Mouse (Mus musculus): ENCODE results near the gene Trpc4. TPM values are rescaled to one million over a fixed set of nuclear protein-coding genes. Genes with fewer than 3 reads are reported as not detected.

Gene Trpc4
- polyA plus RNA-seq, 1 experiment from 2014 or later = 1.1 TPM

DNA sequence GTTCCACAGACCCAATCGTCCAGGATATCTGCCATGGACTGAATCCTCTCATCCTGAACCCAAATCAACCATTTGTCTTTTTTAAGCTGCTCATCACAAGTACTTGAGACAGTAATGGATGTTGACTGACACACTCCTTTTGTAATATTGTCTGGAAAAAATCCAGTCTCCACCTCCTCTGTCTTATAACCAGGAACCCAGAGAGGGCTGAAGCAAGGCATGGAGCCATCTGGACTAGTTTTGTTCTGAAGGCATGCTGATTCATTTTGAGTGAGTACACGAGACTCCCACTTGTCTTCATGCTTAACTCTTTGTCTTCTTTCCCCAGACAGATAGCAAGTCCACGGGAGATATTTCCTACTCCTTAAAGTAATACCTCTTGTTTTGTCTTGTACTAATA lies 54.3 kb downstream of the Trpc4 start:
- Histone ChIP-seq H3K4me2 (replicated peaks) (no peak overlapping the region), H3K36me3 (no peaks in the 10 kb centered on the region), H3K27me3 (no peaks in the 10 kb centered on the region), H3K9me3 (replicated peaks) (no peaks in the 10 kb centered on the region), H3K9ac (no peak overlapping the region), H3K4me3 (replicated peaks) (no peak overlapping the region), H3K27ac (replicated peaks) (no peak overlapping the region), H3K4me1 (no peaks in the 10 kb centered on the region)
- no peak for ATAC-seq (ENCODE audit: insufficient number of reproducible peaks, low FRiP score, low TSS enrichment, low read depth)
- WGBS = 46% methylated on average over 3 of the region's 3 CpGs

DNA sequence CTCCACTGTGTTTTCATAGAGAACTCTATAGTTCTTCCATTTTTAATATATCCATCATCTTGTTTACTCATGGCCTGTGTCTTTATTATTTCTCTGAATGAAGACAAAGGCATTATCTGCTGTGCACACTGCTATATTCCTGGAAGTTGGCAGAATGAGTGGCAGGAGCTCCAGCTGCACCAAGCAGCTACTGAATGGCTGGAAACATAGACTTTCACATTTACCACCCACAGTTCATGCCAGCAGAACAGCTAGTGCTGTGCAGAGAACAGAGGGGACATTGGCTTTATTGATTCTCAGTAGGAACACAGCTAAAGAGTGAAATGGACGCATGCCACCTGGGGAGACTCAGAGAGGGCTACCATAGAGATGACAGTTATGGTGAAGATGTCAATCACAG lies 55.6 kb downstream of the Trpc4 start:
- no peak overlapping the region for H3K4me2 ChIP-seq (replicated peaks)
- H3K4me1 ChIP-seq = no peaks in the 10 kb centered on the region
- ATAC-seq (ENCODE audit: insufficient number of reproducible peaks, low FRiP score, low TSS enrichment, low read depth) = no peak
- WGBS = 96% methylated on average over 1 of the region's 1 CpGs
- H3K9me3 ChIP-seq (replicated peaks) = no peaks in the 10 kb centered on the region
- no peak overlapping the region for H3K27ac ChIP-seq (replicated peaks)
- no peaks in the 10 kb centered on the region for H3K27me3 ChIP-seq
- no peak overlapping the region for H3K9ac ChIP-seq
- H3K36me3 ChIP-seq = no peaks in the 10 kb centered on the region
- no peak overlapping the region for H3K4me3 ChIP-seq (replicated peaks)

DNA sequence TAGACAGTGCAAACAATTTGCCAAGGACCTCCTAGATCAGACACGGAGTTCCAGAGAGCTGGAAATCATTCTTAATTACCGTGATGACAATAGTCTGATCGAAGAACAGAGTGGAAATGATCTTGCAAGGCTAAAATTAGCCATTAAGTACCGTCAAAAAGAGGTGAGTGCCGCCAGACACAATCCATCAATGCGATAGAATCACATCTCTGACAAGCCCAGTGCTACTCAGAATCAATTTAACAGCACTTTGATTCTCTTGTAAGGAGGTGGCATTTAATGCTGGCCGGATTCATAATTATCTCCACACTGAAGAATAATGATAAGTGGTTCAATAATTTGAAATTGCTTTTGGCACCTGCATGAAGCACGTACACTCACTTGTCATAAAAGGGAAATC lies 66.7 kb downstream of the Trpc4 start:
- H3K4me2 ChIP-seq (replicated peaks) = no peak overlapping the region
- H3K27ac ChIP-seq (replicated peaks) = no peak overlapping the region
- no peak overlapping the region for H3K9ac ChIP-seq
- no peak overlapping the region for H3K4me3 ChIP-seq (replicated peaks)
- no peak for ATAC-seq (ENCODE audit: insufficient number of reproducible peaks, low FRiP score, low TSS enrichment, low read depth)
- 80% methylated on average over 8 of the region's 8 CpGs for WGBS
- no peaks in the 10 kb centered on the region for H3K9me3 ChIP-seq (replicated peaks)
- H3K36me3 ChIP-seq = no peaks in the 10 kb centered on the region
- H3K4me1 ChIP-seq = no peaks in the 10 kb centered on the region
- no peaks in the 10 kb centered on the region for H3K27me3 ChIP-seq

DNA sequence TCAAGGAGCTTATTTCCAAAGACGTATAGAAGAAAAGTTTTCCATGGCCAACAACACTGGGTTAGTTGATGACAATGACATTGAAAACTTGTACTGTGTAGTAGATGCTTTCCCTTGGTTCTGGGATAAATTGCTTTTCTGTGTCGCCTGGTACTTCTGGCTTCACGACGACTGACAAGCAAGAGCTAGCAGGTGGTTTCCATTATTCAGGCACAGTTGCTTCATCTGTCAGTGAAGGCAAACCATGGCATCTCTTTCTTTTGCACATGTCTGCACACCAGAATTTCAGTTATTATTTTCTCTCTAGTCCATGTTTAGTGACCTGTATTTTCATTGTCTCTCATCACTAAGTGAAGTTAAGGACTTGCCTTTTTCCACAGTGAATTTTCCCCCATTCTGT lies 72.6 kb downstream of the Trpc4 start:
- no peak overlapping the region for H3K4me2 ChIP-seq (replicated peaks)
- no peaks in the 10 kb centered on the region for H3K27me3 ChIP-seq
- H3K4me1 ChIP-seq = no peaks in the 10 kb centered on the region
- H3K9ac ChIP-seq = no peak overlapping the region
- H3K4me3 ChIP-seq (replicated peaks) = no peak overlapping the region
- H3K9me3 ChIP-seq (replicated peaks) = no peaks in the 10 kb centered on the region
- H3K27ac ChIP-seq (replicated peaks) = no peak overlapping the region
- WGBS = 21% methylated on average over 4 of the region's 4 CpGs
- no peaks in the 10 kb centered on the region for H3K36me3 ChIP-seq
- ATAC-seq (ENCODE audit: insufficient number of reproducible peaks, low FRiP score, low TSS enrichment, low read depth) = no peak

DNA sequence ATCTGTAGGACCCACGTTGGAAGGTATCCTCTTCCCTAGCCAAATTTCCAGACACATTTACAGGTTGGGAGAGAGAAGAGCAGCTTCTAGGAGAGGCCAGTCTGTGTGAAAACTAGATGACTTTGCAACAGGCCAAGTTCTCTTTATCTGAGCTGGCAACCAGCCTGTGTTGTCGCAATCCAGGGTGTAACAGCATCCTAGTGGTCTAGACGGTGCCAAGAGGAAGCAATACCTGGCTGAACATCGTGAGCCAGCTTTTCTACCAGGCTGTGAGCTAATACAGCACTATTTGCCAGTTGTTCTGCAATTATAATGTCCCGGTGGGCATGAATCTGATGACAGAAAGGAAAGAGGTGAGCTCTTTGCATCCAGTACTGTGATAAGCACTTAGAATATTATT lies 83.1 kb downstream of the Trpc4 start:
- no peak for ATAC-seq (ENCODE audit: insufficient number of reproducible peaks, low FRiP score, low TSS enrichment, low read depth)
- no peak overlapping the region for H3K27ac ChIP-seq (replicated peaks)
- no peak overlapping the region for H3K9ac ChIP-seq
- no peaks in the 10 kb centered on the region for H3K9me3 ChIP-seq (replicated peaks)
- H3K4me2 ChIP-seq (replicated peaks) = no peak overlapping the region
- 69% methylated on average over 5 of the region's 5 CpGs for WGBS
- no peaks in the 10 kb centered on the region for H3K27me3 ChIP-seq
- H3K36me3 ChIP-seq = no peaks in the 10 kb centered on the region
- no peaks in the 10 kb centered on the region for H3K4me1 ChIP-seq
- no peak overlapping the region for H3K4me3 ChIP-seq (replicated peaks)

DNA sequence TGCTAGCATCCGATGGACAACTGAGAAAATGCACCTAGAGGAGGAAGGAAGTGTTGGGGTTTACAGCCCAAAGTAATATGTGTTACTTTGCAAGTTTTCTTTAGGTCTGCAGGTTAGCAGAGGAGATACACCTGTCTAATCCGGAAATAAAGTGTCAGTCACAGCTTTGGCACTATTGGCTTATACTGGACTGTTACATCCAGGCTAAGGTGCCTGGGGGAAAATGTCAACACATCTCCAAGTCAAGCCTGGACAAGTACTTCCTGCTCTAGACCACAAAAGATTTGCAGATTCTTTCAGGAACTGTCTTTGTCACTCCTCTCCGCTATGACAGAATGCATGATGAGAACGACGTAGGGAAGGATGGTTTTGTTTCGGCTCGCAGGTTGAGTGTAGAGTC lies 83.6 kb downstream of the Trpc4 start:
- H3K27ac ChIP-seq (replicated peaks) = no peak overlapping the region
- ATAC-seq (ENCODE audit: insufficient number of reproducible peaks, low FRiP score, low TSS enrichment, low read depth) = no peak
- 77% methylated on average over 7 of the region's 7 CpGs for WGBS
- no peak overlapping the region for H3K4me2 ChIP-seq (replicated peaks)
- H3K27me3 ChIP-seq = no peaks in the 10 kb centered on the region
- H3K9me3 ChIP-seq (replicated peaks) = no peaks in the 10 kb centered on the region
- no peak overlapping the region for H3K9ac ChIP-seq
- H3K4me1 ChIP-seq = no peaks in the 10 kb centered on the region
- H3K36me3 ChIP-seq = no peaks in the 10 kb centered on the region
- H3K4me3 ChIP-seq (replicated peaks) = no peak overlapping the region

DNA sequence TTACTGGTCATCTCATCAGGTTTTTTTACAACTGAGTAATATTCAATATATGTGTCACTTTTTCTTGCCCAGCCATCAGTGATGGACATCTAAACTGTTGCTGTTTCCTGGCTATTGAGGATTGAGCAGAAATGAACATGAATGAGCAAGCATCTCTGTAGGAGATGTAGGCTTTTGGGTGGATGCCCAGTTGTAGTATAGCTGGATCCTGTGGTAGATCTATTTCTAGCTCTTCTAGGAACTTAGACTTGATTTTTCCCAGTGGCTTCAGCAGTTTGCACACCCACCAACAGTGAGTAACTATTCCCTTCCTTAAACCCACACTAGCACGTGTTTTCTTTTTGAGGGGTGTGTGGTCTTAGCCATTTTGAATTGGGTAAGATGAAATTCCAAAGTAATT lies 87.3 kb downstream of the Trpc4 start:
- WGBS = 52% methylated on average over 1 of the region's 1 CpGs
- Histone ChIP-seq H3K36me3 (no peaks in the 10 kb centered on the region), H3K27me3 (no peaks in the 10 kb centered on the region), H3K9ac (no peak overlapping the region), H3K9me3 (replicated peaks) (no peaks in the 10 kb centered on the region), H3K27ac (replicated peaks) (no peak overlapping the region), H3K4me1 (no peaks in the 10 kb centered on the region), H3K4me2 (replicated peaks) (no peak overlapping the region), H3K4me3 (replicated peaks) (no peak overlapping the region)
- ATAC-seq (ENCODE audit: insufficient number of reproducible peaks, low FRiP score, low TSS enrichment, low read depth) = no peak

DNA sequence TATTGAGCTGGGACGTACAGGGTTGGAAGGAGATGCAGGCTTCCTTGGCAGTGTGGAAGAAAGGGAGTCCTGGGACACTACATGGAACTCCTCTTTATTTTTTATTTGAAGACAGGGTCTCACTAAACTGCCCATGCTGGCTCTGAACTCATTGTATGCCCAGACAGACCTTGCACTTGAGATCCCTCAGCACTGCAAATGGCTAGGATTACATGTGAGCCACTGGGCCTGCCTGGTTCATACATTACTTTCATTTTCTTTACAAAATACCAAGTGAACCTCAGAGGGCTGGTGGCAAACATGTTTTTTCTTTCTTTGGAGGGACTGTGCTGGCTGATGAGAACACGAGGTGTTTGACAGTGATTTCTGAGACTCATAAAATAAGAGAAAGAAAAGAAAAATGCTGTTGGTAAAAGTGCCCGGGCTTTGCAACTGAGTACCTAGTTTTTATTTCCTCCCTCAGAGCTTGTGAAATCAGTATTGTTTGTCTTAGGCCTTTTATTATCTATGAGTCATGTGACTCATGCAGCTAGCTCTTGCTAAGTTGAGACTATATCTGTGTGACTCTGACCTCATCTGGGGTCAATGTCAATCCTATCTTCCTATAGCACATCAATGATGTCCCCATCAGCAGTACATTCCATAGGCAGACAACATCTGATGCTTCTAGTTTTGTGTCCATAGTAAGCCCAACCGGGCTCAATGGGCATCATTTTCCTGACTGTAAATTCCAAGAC lies 89.1 kb downstream of the Trpc4 start:
- no peak overlapping the region for H3K4me2 ChIP-seq (replicated peaks)
- H3K9ac ChIP-seq = no peak overlapping the region
- no peaks in the 10 kb centered on the region for H3K9me3 ChIP-seq (replicated peaks)
- H3K4me1 ChIP-seq = no peaks in the 10 kb centered on the region
- no peaks in the 10 kb centered on the region for H3K36me3 ChIP-seq
- 85% methylated on average over 4 of the region's 4 CpGs for WGBS
- no peak overlapping the region for H3K27ac ChIP-seq (replicated peaks)
- H3K4me3 ChIP-seq (replicated peaks) = no peak overlapping the region
- no peaks in the 10 kb centered on the region for H3K27me3 ChIP-seq
- no peak for ATAC-seq (ENCODE audit: insufficient number of reproducible peaks, low FRiP score, low TSS enrichment, low read depth)

DNA sequence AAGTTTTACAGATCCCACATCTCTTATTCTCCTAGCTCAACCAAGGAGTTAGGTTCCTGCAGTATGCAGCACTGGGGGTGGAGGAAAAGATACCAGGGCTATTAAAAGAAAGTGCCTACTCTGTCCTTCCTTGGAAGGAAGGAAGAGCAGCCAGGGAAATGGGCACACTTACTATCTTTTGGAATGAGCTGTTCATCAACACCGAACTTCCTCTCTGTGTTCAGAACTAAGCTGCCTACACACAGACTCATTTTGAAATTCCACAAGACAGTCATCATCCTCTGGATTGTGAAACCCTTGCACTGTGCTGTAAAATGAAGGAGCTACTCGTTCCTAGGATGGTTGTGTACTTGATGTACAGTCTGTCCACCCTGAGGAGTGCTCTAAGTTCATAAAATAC lies 90.6 kb downstream of the Trpc4 start:
- no peak overlapping the region for H3K27ac ChIP-seq (replicated peaks)
- no peak for ATAC-seq (ENCODE audit: insufficient number of reproducible peaks, low FRiP score, low TSS enrichment, low read depth)
- H3K9ac ChIP-seq = no peak overlapping the region
- H3K4me3 ChIP-seq (replicated peaks) = no peak overlapping the region
- no peaks in the 10 kb centered on the region for H3K27me3 ChIP-seq
- H3K4me1 ChIP-seq = no peaks in the 10 kb centered on the region
- no peaks in the 10 kb centered on the region for H3K36me3 ChIP-seq
- H3K4me2 ChIP-seq (replicated peaks) = no peak overlapping the region
- WGBS = 64% methylated on average over 2 of the region's 2 CpGs
- no peaks in the 10 kb centered on the region for H3K9me3 ChIP-seq (replicated peaks)

DNA sequence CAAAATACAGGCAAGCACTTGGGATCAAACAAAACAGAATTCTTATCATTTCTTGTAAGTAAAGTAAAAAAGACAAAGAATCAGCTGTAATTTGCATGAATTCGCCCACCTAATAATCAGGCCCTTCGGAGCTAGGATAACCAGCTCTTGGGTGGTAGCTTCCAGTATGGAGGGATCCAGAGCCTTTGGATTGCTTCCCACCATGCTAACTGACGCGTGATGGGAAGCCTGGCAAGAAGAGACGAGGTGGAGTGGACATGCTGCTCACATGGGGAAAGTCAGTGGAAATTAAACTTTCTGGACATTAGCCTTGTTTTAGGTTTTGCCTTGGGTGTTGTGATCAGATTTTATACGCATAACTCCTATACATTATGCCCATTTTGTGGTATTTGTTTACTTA lies 93.5 kb downstream of the Trpc4 start:
- no peak for ATAC-seq (ENCODE audit: insufficient number of reproducible peaks, low FRiP score, low TSS enrichment, low read depth)
- Histone ChIP-seq H3K4me1 (no peaks in the 10 kb centered on the region), H3K36me3 (no peaks in the 10 kb centered on the region), H3K4me3 (replicated peaks) (no peak overlapping the region), H3K27ac (replicated peaks) (no peak overlapping the region), H3K9me3 (replicated peaks) (no peaks in the 10 kb centered on the region), H3K9ac (no peak overlapping the region), H3K4me2 (replicated peaks) (no peak overlapping the region), H3K27me3 (no peaks in the 10 kb centered on the region)
- WGBS = 86% methylated on average over 6 of the region's 6 CpGs

DNA sequence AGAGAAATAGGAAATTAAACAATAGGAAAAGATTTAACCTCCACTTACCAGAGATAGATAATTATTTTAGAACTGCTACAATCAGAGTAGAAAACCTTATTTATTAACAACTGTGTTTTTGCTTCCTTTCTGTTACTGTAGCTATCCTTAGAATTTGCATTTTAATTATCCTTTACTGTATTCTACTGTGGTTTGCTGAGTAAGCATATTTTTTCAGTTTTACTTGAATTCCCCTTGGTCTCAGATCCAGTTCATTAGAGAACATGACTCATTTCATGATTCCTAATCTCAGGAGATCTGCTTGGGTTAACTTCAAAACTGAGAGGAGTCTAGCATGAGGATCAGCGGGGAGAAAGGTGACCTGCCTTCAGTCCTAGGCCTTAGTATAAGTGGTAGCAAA lies 111.1 kb downstream of the Trpc4 start:
- H3K4me2 ChIP-seq (replicated peaks) = no peak overlapping the region
- H3K27me3 ChIP-seq = no peaks in the 10 kb centered on the region
- no peaks in the 10 kb centered on the region for H3K4me1 ChIP-seq
- no peaks in the 10 kb centered on the region for H3K36me3 ChIP-seq
- no peak for ATAC-seq (ENCODE audit: insufficient number of reproducible peaks, low FRiP score, low TSS enrichment, low read depth)
- H3K4me3 ChIP-seq (replicated peaks) = no peak overlapping the region
- no peak overlapping the region for H3K9ac ChIP-seq
- H3K27ac ChIP-seq (replicated peaks) = no peak overlapping the region
- WGBS = 90% methylated on average over 1 of the region's 1 CpGs
- H3K9me3 ChIP-seq (replicated peaks) = no peaks in the 10 kb centered on the region

DNA sequence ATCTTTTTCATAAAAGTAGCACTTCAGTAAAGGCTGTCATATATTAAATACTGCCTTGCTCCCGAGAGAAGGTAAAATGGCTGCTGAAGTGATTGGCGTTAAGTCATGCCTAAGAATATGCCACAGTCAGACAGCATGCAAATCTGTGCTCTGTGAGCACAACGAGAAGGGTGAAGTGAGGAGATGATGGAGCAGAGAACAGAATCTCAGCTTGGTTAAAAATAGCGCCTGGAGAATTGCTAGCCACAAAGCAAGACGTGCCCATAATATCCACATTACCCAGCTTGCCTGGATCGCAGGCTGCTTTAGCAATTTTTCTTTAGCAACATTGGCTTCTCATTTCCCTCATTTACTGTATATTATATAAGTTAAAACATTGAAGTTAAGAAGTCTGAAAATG lies 113.3 kb downstream of the Trpc4 start:
- 67% methylated on average over 6 of the region's 6 CpGs for WGBS

More for the DNA sequence above, 113.3 kb downstream of the Trpc4 start:
- Histone ChIP-seq H3K4me2 (replicated peaks) (no peak overlapping the region), H3K27ac (replicated peaks) (no peak overlapping the region), H3K9ac (no peak overlapping the region), H3K36me3 (no peaks in the 10 kb centered on the region), H3K4me3 (replicated peaks) (no peak overlapping the region), H3K9me3 (replicated peaks) (no peaks in the 10 kb centered on the region), H3K27me3 (no peaks in the 10 kb centered on the region), H3K4me1 (no peaks in the 10 kb centered on the region)
- no peak for ATAC-seq (ENCODE audit: insufficient number of reproducible peaks, low FRiP score, low TSS enrichment, low read depth)
